Mouse (Mus musculus) spleen, postnatal 36 days (tissue): Measurements from ENCODE around the gene Ppm1l.

Experiments
- DNase-seq, 2 experiments: peaks; one replicate each; pipeline ENCODE4 v3.0.0; 2022; ENCODE audit warnings: low spot score in 2 of 2, mixed read lengths in 1 of 2

The Ppm1l gene

DNA sequence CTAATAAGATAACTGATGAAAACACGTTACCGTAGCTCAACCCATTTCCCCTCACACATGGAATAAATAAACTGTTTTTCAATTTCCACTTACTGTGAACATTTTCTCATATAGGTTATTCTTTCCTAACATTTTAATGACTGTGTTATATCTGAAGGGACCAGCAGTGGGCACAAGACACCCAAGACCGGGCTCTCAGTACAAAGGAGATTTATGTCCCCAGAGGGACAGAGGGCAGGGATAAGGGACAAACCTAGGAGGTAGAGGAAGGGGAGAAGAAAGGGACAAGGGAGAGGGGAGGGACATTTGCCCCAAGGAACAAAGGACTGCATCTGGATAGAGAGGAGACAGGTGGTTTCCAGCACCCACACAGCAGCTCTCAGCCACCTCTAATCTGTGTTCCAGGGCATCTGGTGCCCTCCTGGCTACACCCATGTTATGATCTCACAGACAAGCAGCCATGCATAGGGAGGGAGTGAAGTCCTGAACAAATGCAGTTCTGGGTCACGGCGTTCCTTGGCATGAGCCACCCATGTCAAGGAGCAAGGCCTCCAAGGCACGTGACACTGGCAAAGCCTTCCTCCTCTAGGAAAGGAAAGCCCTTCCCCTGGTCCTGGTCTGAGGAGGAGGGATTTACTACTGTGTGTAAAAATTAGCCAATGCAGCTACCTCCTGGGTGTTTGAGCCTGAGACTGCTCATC is 174.5 kb downstream of the Ppm1l start:
- no peak for DNase-seq

DNA sequence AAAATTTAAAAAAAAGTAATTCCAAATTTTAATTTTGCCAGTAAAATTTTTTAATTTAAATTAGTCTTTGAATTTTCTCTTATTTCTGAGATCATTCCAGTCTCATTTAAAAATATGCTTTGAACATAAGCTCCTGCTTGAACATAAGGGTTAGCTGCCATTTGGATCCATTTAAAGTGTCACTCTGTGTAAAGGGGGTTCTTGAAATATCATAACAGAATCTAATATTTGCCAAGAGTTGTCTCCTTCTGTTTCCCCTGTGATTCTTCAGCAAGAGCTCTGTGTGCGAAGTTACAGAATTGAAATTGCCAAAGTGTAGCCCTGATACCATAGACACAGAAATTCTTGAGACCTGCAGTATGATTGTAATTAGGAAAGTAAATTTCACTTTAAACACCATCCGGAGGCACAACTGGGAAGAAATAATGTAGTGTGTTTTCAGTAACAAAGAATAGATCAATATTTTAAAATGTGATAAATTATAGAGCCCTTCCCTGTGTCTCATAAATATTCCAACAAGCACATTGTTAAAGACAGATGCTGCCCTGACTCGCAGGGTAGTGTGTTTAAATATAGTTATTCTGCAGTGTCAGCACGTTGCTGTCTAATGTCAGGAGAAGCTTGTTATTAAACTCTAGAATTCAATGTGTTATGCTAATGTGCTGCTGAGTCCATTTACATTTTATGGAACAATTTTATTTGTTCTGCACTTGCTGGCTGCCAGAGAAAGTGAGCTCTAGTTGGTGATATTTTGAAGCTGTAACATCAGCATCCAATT is 177.8 kb downstream of the Ppm1l start:
- no peak for DNase-seq

DNA sequence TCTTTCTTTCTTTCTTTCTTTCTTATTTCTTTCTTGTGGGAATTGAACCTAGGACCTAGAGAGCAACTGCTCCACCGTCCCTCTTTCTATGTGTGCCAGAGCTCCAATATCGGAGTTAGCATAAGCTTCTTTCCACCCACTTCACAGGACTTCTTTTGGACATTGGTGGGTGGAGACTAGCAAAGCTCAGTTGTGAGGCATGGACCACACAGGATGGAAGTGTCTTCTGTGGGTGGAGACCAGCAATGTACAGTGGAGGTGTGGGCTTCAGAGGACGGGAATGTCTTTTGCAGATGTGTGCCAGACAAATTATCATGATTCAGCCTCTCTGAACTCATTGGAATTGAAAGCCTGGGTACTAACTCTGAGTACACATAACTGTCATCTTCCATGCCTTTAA is 180.5 kb downstream of the Ppm1l start:
- no peak for DNase-seq

DNA sequence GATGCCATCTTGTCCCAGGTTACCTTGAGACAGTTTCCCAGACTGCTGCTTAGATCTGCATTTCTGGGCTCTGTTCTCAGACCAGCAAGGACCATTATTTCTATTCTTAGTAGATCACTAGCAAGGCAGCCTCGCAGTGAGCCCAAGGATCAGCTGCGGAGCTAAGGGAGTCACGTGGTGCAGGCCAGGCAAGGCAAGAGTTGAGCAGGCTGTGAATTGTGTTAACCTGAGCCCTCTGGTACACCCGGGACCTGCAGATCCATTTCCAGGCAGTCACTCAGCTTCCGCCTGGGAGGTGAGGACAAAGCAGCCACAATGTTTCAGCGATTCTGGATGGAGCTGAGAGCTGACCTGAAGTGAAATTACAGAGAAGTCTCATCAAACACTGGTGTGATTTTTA is 185.3 kb downstream of the Ppm1l start:
- DNase-seq: no peak

DNA sequence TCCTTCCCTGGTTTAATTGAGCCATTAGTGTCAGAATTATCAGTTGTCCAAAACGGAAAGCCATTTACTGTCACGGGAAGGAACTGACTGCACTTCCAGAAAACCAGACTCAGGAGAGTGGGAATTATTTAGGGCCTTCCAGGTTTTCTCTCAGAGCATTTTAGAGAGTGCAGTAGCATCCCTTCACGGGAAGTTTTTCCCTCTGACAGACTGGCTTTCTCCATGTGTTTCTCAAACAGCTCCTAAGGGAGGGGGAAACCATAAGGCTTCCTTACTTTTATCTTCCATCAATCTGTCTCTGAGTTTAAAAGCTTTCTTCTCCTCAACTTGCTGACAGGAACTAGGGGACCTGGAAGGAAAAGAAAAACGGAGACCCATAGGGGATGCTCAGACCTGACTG is 185.9 kb downstream of the Ppm1l start:
- no peak for DNase-seq

DNA sequence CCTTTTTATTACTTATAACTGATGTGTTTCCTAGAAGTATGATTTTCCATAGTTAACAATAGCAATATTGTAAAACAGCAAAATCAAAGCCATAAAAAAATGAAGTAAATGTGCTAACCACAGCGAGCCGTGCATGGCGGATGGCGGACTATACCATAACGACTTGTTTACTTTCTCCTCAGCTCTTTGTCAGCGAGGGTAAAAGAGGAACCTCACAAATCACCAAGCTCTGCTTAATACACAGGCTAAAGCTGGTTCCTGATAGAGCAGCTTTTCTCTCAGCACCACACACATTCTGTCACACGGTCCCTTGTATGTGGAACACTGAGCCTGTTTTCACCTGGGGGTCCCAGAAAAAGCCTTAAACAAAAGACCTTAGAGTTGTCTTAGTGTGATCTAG is 188.4 kb downstream of the Ppm1l start:
- DNase-seq: peak; percentile 9 to 13

DNA sequence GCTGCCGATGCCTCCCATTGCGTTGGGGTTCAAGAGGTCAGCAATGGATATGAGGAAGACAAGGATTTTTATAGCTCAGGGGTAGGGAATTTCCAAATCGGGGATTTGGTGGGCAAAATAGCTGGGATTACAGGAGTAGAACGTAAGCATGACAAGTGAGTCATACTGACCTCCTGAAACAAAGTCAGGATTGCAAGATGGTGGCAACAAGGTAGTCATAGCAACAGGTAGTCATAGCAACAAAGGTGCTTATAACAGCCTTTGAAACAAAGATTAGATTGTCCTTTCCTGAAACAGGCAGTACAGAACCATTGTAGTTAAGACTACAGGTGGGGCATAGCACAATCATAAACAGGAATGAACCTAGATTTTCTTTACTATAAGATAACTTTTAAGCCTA is 189.7 kb downstream of the Ppm1l start:
- DNase-seq: no peak

DNA sequence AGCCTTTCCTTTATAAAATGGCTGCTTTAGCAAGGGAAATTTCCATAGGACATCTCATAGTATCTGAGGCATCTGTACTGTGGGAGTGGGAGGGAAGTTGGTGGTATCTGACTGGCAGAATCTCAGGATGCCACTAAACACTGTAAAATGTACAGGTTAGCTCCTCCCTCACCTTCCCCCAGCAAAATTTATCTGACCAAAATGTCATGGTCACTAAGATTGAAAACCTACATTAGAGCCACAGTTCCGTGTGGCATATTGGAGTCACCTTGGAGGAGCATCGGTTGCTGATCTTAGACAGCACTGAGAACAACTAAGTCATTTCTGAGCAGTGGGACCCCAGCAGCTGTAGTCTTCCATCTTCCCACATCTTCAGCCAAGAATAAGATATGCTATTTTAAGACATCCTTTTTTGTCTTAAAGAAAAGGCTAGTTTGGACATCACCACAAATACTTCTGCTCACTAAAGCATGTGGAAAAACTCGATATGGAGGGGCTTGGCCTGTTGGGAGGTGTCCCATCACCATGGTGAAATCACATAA is 192.8 kb downstream of the Ppm1l start:
- no peak for DNase-seq

DNA sequence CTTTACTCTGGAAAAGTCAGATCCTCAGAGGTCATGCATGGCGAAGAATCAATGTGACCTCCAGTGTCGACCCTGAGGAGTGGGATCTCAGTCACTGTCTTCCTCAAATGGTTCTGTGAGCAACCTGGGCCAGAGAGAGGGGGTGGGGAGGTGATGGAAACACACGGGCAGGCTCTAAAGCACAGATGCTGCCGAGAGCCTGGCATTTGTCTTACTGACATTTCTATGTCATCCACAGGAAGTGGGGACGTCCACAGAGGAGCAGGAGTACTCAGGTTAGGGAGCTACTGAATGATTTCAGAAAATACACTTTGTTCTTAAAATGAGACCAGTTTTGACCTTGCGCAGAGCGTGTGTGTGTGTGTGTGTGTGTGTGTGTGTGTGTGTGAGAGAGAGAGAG is 195.2 kb downstream of the Ppm1l start:
- no peak for DNase-seq

DNA sequence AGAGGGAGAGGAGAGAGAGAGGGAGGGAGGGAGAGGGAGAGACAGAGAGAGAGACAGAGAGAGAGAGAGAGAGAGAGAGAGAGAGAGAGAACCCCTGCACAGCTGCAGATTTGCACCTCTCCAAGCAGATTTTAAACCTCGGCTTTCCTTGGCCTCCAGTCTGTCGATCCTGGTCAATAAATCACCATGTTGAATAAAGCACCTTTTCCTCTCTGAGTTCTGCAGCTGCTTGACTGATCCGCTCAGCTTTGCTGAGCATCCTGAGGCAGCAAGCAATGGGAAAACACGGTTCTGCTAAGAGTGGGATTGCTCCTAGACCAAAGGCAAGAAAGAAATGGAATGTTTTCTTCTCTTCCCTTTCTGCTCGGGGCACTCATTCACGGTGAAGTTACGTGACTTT is 195.7 kb downstream of the Ppm1l start:
- no peak for DNase-seq

DNA sequence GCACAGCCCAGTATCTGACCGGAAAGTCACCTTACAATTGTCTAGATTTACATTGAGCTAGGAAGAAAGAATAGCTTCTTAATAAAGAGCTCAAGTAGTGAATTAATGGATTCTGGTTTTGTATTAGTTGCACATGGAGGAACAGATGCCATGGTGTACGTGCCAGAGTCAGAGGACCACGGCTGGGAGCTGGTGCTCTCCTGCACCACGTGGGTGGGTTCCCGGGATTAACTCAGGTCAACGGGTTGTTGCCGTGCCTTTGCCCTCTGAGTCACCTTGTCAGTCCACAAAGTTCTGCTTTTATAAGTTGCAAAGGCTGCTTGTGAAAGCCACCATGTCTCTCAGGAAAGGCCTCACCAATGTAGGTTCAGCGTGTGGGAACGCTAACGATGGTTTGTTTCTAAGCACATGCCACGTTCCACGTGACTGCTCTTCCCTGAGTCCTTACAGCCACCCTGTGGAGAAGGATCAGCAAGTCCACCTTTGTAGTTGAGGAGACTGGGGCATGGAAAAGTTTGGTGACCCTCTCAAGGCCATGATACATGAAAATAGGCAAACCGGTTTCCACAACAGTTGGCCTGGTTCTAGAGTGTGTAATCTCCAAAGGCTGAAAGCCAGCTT is 199.2 kb downstream of the Ppm1l start:
- DNase-seq: no peak

DNA sequence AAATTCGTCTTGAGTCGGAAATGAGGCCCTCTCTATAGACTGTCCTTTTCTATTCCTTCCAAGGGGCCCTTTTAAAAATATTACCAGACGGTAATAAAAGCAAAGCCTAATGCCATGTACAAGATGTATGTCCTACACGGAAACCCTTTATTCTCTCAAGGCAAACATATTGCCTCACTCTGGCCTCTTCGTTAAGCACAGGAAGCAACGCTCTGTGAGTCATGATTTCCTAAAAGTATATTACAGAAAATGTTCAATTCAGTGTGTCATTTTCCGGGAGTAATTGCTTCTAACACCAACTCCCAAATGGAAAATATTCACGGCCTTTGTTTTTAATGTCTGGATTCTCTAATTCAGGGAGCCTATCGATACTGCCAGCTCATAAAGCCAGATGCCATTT is 202.5 kb downstream of the Ppm1l start:
- DNase-seq: no peak

DNA sequence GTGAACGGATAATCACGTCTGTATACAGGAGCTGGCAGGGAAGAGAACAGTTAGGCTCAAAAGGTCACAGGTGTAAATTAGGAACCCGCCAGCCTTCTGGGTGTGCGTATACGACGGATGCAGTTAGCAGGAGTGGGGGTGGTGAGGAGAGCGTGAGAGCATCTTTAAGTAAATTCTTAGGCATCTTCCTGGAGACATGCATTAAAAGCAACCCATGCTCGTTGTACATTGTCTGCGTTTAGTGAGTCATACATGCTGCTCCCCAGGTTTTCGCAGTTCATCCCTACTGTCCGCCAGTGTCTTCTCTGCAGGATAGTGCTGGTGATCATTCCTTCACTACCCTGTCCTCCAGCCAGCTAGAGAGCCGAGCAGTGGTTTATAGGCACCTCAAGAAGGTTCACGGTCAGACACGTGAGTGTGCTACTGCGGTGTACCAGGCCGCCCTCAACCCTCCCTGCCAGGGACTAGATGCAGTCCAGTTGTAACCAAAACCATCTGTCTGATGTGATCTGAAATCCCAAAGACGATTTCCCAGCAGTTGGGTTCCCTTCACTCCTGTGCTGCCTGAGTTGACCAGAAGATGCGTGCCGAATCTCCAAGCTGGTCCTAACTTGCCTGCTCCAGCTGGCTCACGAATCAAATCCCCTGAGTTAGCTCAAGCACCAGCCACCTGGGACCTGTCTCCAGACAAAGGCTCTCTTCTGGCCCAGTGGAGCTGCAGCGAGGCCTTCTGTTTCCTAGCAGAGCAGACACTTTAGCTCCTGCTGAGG is 203.3 kb downstream of the Ppm1l start:
- no peak for DNase-seq

DNA sequence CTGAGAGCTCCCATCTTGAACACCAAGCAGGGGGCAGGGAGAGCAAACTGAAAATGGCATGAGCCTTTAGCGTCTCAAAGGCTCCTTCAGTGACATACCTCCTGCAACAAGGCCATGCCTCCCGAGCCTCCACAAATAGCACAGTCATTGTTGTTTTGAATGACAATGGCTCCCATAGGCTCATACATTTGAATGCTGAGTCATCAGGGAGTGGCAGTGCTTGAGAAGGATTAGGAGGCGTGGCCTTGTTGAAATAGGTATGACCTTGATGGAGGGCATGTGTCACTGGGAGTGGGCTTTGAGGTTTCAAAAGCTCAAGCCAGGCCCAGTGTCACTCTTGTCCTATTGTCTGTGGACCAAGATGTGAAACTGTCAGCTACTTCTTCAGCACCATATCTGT is 205.6 kb downstream of the Ppm1l start:
- DNase-seq: no peak

DNA sequence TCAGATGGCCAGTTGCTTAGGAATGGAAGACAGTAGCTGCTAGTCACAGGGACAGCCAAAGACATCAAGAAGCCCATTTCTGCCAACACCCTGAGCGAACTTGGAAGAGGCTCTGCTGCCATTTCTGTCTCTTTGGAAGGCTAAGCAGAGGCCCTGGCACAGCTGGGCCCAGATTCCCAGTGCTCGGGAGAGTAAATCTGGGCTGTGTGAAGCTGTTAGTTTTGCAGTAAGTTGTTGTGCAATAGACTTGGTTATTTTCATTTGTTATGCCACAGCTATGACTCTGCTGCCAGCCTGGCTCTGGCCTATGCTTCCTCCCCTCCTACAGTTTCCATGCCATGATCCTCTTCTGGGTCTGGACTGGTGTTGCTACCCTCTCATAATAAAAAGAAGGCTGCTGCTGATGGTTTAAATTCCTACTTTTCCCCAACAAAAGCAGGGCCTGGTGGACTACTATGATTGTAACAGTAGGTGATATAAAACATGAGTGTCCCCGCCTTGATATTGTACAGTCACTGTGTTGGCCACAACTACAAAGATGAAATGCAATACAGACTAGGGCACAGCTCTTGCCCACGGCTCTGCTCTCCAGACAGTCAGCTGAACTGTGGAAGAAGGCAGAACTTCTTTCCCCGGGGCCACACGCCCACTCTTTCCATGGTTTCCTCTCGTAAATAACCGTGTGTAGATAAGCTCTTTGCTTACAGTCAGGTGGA is 207.9 kb downstream of the Ppm1l start:
- no peak for DNase-seq

DNA sequence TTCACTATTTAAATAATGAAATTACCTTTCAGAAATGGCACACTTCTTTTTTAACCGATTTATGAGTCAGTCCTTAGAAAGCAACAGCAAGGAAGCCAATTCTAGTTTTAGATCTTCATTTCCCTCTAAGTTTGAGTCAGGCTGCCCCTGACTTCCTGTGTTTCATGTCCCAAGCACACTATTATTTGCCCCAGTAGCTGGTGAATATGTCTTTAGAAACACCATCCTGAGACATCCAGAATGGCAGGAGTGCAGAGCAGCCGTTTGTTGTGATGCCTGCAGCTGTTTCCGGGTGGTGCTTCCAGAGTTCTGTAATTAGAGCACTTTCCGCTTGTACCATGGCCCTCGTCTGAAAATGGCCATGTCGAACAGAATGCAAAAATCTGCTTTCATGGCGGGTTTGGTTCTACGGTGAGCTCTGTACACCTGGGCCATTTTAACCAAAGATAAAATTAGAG is 208.4 kb downstream of the Ppm1l start:
- no peak for DNase-seq

DNA sequence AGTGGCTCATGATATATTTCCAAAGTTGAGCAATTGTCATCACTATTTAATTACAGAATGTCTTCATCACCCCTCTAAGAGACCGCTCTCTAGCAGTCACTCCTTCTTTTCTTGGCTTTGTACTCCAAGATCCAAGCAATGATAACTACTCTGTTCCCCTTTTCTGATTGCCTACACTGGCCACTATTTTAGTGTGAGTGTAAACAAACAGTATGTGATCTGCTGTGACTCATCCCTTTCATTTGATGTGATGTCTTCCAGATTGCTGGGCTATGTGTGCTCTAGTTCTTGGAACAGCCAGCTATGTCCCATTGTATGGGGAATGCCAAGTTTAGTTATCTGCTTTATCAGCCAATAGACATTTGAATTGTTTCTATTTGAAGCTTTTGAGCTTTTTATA is 210.7 kb downstream of the Ppm1l start:
- no peak for DNase-seq

DNA sequence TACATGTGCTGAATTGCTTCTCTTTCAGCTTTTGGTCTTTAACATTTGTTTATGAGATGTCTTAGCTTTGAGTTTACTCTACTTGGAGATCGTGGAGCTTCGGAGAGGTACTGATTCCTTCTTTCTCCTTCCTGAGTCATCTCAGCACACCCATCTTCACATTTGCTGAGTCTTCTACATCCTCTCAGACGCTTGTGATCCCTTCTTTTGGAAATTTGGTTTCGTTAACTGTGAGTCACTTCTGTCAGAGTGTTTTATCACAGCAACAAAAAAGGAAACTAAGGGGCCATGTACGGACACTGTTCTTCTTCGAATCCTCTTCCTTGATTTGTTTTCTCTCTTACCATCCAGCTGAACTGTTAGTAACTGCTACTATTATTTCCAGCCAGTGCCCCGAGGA is 212.9 kb downstream of the Ppm1l start:
- DNase-seq: no peak

DNA sequence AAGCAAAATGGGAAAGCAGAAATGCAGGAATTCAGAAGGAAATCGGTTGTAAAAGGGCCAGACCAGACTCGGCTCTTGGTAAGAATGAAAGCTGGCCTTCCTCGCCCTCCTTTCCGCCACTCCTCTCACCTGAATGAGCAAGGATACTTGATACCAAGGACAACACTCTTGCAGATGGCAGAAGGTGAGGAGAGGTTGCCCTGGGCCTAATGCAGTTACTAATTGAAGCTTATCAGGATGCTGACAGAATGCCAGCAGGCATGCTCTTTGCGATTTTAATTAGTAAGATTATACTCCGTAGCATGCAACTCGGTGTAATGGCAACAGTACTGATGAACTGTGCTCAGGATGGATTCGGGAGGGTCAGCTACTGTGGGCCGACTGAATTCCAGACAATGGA is 214.8 kb downstream of the Ppm1l start:
- DNase-seq: no peak

DNA sequence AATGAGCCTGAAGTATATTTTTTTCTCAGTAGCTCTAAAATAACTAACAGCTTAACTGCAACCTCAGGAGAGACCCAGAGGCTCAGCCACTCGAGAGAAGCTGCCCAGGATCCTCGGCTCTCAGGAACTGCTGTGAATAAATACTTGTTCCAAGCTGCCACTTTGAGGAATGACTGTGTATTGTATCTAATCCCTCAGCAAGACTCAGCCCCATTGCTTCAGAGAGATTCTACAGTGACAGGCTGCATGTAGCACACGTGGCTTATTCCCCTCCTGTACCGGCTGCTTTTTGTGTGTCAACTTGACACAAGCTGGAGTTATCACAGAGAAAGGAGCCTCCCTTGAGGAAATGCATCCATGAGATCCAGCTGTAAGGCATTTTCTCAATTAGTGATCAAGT is 216.0 kb downstream of the Ppm1l start:
- DNase-seq: no peak

DNA sequence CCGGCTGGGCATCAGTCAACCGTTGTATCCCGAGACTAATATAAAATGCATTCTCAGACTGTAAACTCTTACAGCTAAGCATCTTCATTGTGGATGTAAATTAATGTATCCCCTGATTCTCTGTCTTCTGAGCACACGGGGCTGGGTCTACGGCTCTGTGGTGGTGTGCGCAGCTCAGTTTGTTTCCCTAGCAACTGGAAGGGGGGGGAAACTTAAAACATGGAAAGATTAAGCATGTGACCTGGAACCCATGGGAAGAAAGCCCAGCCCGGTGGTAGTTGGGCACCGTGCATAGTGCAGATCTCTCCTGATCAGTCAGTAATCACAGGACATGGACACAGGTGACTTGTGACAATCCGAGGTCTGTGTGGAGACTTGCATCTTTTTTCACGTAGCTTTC is 218.8 kb downstream of the Ppm1l start:
- DNase-seq: no peak
